Mouse (Mus musculus): ENCODE data around the gene Serpinb6e. TPM values are rescaled to one million over a fixed set of nuclear protein-coding genes. Genes with fewer than 3 reads are reported as not detected.

Gene Serpinb6e
- not detected for polyA plus RNA-seq (2014; fragmentation: Illumina TruSeq; extraction: RNeasy Lipid Tissue Mini Kit (QIAGEN cat#74804); ENCODE audit: insufficient read depth, low read depth, low replicate concordance)

GRCm38 (mm10) chr13:33843308-33843707, at the start of gene Serpinb6e:
TSS of gene Serpinb6e (minus strand) at chr13:33843408.

Other genes with a start within 250 kb of the Serpinb6e start
- not detected for gene Serpinb6d, start 182.0 kb downstream of the Serpinb6e start, polyA plus RNA-seq (2014; fragmentation: Illumina TruSeq; extraction: RNeasy Lipid Tissue Mini Kit (QIAGEN cat#74804); ENCODE audit: insufficient read depth, low read depth, low replicate concordance)
- 0.24 TPM for gene Serpinb6c, start 62.3 kb upstream of the Serpinb6e start, polyA plus RNA-seq (2014; fragmentation: Illumina TruSeq; extraction: RNeasy Lipid Tissue Mini Kit (QIAGEN cat#74804); ENCODE audit: insufficient read depth, low read depth, low replicate concordance)
- gene Nqo2, start 121.3 kb upstream of the Serpinb6e start, polyA plus RNA-seq (2014; fragmentation: Illumina TruSeq; extraction: RNeasy Lipid Tissue Mini Kit (QIAGEN cat#74804); ENCODE audit: insufficient read depth, low read depth, low replicate concordance) = 18.2 TPM
- gene Ripk1, start 159.0 kb upstream of the Serpinb6e start, polyA plus RNA-seq (2014; fragmentation: Illumina TruSeq; extraction: RNeasy Lipid Tissue Mini Kit (QIAGEN cat#74804); ENCODE audit: insufficient read depth, low read depth, low replicate concordance) = 11.4 TPM
- gene Serpinb6a, start 159.4 kb upstream of the Serpinb6e start, polyA plus RNA-seq (2014; fragmentation: Illumina TruSeq; extraction: RNeasy Lipid Tissue Mini Kit (QIAGEN cat#74804); ENCODE audit: insufficient read depth, low read depth, low replicate concordance) = 205 TPM
- 45.4 TPM for gene Bphl, start 194.2 kb upstream of the Serpinb6e start, polyA plus RNA-seq (2014; fragmentation: Illumina TruSeq; extraction: RNeasy Lipid Tissue Mini Kit (QIAGEN cat#74804); ENCODE audit: insufficient read depth, low read depth, low replicate concordance)
- gene Tubb2a, start 234.6 kb upstream of the Serpinb6e start, polyA plus RNA-seq (2014; fragmentation: Illumina TruSeq; extraction: RNeasy Lipid Tissue Mini Kit (QIAGEN cat#74804); ENCODE audit: insufficient read depth, low read depth, low replicate concordance) = 89.3 TPM